Mouse (Mus musculus) limb, embryonic 14.5 days (tissue): ENCODE measurements around the gene 4930455H04Rik. TPM values are rescaled to one million over a fixed set of nuclear protein-coding genes. Genes with fewer than 3 reads are reported as not detected.

Experiments
- ATAC-seq: fragments of 200-750 bp; cut with Nextera tagmentation; 2 replicates; pipeline ENCODE4 v1.8.0; 2017; ENCODE audit warnings: low read depth, moderate number of reproducible peaks, moderate TSS enrichment; ENCODE audit not compliant: low FRiP score
- DNase-seq: peaks from one replicate; pipeline ENCODE4 v3.0.0-alpha.2; 2015; ENCODE audit warnings: low spot score
- H3K27ac ChIP-seq: fragments of 300-500 bp; sonication (generic); replicated peaks from 2 replicates; pipeline ENCODE4 v1.5.1; 2014; ENCODE audit warnings: low read depth, mild to moderate bottlenecking, low read length, moderate library complexity, mixed read lengths
- H3K27me3 ChIP-seq: fragments of 300-500 bp; sonication (generic); 2 replicates; pipeline ENCODE4 v1.6.1; 2014; ENCODE audit warnings: low read length, mixed read lengths; ENCODE audit not compliant: control insufficient read depth, insufficient read depth
- H3K36me3 ChIP-seq: fragments of 300-500 bp; sonication (generic); 2 replicates; pipeline ENCODE4 v1.6.1; 2014; ENCODE audit warnings: mild to moderate bottlenecking, low read length, moderate library complexity, mixed read lengths; ENCODE audit not compliant: control insufficient read depth, insufficient read depth
- H3K4me1 ChIP-seq: fragments of 300-500 bp; sonication (generic); 2 replicates; pipeline ENCODE4 v1.6.1; 2014; ENCODE audit warnings: antibody characterized with exemption, low read length, mixed read lengths; ENCODE audit not compliant: control insufficient read depth, insufficient read depth
- H3K4me2 ChIP-seq: fragments of 300-500 bp; sonication (generic); replicated peaks from 2 replicates; pipeline ENCODE4 v1.6.1; 2014; ENCODE audit warnings: low read depth, mild to moderate bottlenecking, low read length, moderate library complexity; ENCODE audit not compliant: severe bottlenecking
- H3K4me3 ChIP-seq: fragments of 300-500 bp; sonication (generic); replicated peaks from 2 replicates; pipeline ENCODE4 v1.5.1; 2014; ENCODE audit warnings: low read length
- H3K9ac ChIP-seq: fragments of 300-500 bp; sonication (generic); 2 replicates; pipeline ENCODE4 v1.6.1; 2014; ENCODE audit warnings: mild to moderate bottlenecking, low read depth, low read length, moderate library complexity; ENCODE audit not compliant: severe bottlenecking
- H3K9me3 ChIP-seq: fragments of 300-500 bp; sonication (generic); 2 replicates; pipeline ENCODE4 v1.6.1; 2016; ENCODE audit warnings: low read length; ENCODE audit not compliant: control insufficient read depth
- POLR2A ChIP-seq: fragments of 200-500 bp; IDR thresholded peaks from 2 replicates; pipeline ENCODE4 v1.8.0; 2012; ENCODE audit warnings: inconsistent platforms, mild to moderate bottlenecking, moderate library complexity, borderline replicate concordance; ENCODE audit not compliant: insufficient read depth, insufficient read length; ENCODE audit errors: extremely low read depth
- whole genome bisulfite sequencing: fragments of 180-500 bp; shearing (Covaris S2); extraction: QIAGEN DNeasy Blood & Tissue Kit; methylation state at CpG from one replicate; pipeline ENCODE4 v1.1.7; 2014; 5-methylcytosine and 5-hydroxymethylcytosine counted together
- polyA plus RNA-seq, 2 experiments: library from polyadenylated mRNA; depleted of rRNA in 1 of 2; stranded (reverse) in 1 of 2; unstranded in 1 of 2; fragments of >200 nt; fragmentation: Nextera tagmentation in 1 of 2; extraction: Ambion mirVana in 1 of 2; gene quantifications; 2 replicates each; pipeline versions ENCODE4 v1.2.1 to v1.2.3; 2012 to 2014

The 4930455H04Rik gene
- polyA plus RNA-seq, 2 experiments, result not detected

- Histone ChIP-seq H3K9ac (no peak overlapping the region), H3K4me1 (no peaks in the 10 kb centered on the region), H3K9me3 (no peaks in the 10 kb centered on the region), H3K27me3 (no peaks in the 10 kb centered on the region), H3K4me2 (no peak overlapping the region), H3K4me3 (no peak overlapping the region), H3K27ac (no peak overlapping the region), H3K36me3 (no peaks in the 10 kb centered on the region)
- ATAC-seq (no peak), DNase-seq (no peak)
- WGBS, result 57% methylated on average over 5 of the region's 5 CpGs
- no peak for TF ChIP-seq POLR2A
Measured at GRCm38 (mm10) chr3:117024557-117024956, 56.5 kb downstream of the 4930455H04Rik start.

DNA sequence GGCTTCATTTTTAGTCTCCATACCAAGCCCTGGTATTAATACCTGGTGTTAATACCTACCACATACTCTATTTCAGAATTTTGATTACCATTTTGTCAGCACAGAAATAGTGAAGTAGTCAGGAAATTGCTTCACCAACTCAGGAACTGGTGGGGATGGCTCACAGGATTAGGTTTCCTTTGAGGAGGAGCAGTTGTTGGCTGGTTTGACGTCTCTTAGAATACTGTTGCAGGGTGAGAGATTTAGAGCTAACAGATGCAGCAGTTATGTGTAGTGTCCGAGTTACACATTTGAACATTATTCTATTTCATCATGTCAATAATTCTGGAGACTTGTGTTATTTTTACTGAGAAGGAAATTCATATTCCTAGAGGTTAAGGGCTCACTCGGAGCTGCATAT lies 57.4 kb downstream of the 4930455H04Rik start:
- no peak for TF ChIP-seq POLR2A
- Histone ChIP-seq H3K9me3 (no peaks in the 10 kb centered on the region), H3K9ac (no peak overlapping the region), H3K27me3 (no peaks in the 10 kb centered on the region), H3K4me3 (no peak overlapping the region), H3K4me2 (no peak overlapping the region), H3K27ac (no peak overlapping the region), H3K4me1 (no peaks in the 10 kb centered on the region), H3K36me3 (no peaks in the 10 kb centered on the region)
- ATAC-seq (peak; percentile 60; the same call in 1 of the 2 replicates), DNase-seq (no peak)
- 63% methylated on average over 3 of the region's 3 CpGs for WGBS

Other genes with a start within 250 kb of the 4930455H04Rik start
- 16.0 and 18.0 TPM in 2 replicates for gene Agl, start 160.1 kb upstream of the 4930455H04Rik start, polyA plus RNA-seq (2012; rRNA removed)
- 25.1 and 26.9 TPM in 2 replicates for gene Agl, start 160.1 kb upstream of the 4930455H04Rik start, polyA plus RNA-seq (2014; fragmentation: Nextera tagmentation; extraction: Ambion mirVana)
- 6.4 and 8.2 TPM in 2 replicates for gene Frrs1, start 108.8 kb upstream of the 4930455H04Rik start, polyA plus RNA-seq (2012; rRNA removed)
- gene Frrs1, start 108.8 kb upstream of the 4930455H04Rik start, polyA plus RNA-seq (2014; fragmentation: Nextera tagmentation; extraction: Ambion mirVana), result 12.4 and 13.2 TPM in 2 replicates
- gene Palmd, start 720 bp downstream of the 4930455H04Rik start, polyA plus RNA-seq (2012; rRNA removed), result 9.3 and 12.4 TPM in 2 replicates
- 16.5 and 19.0 TPM in 2 replicates for gene Palmd, start 720 bp downstream of the 4930455H04Rik start, polyA plus RNA-seq (2014; fragmentation: Nextera tagmentation; extraction: Ambion mirVana)